Comparison of ENCODE assay signal across 7 mouse cellular contexts in genomic region chr9:107625351-107626128, GRCm38 (mm10). TPM values are rescaled to one million over a fixed set of nuclear protein-coding genes. Genes with fewer than 3 reads are reported as not detected.
A peak's percentile ranks its signal among the peaks of the same experiment; 100 is the strongest.
DNase-seq lines count a peak whose midpoint lies in the region; ATAC-seq and TF ChIP-seq lines count a peak whose summit lies in the region.

No protein-coding gene starts in this region.

- no peak overlapping the region for H3K9ac ChIP-seq in neural tube, embryonic 11.5 days (ENCODE audit: low read length)
- peak overlapping the region; percentile 43; the same call in 1 of the 2 replicates for H3K9ac ChIP-seq in forebrain, embryonic 12.5 days
- peak overlapping the region; percentile 35; the same call in 1 of the 2 replicates for H3K9ac ChIP-seq in limb, embryonic 13.5 days
- no peak overlapping the region for H3K9ac ChIP-seq in stomach, postnatal 0 days (ENCODE audit: low read length)

- peak overlapping the region; percentile 98; the same call in 1 of the 2 replicates for H3K27ac ChIP-seq in neural tube, embryonic 11.5 days (ENCODE audit: low read depth, low read length)
- H3K27ac ChIP-seq in forebrain, embryonic 12.5 days: peak overlapping the region; percentile 100
- no peak overlapping the region; the same call in 1 of the 2 replicates for H3K27ac ChIP-seq in limb, embryonic 13.5 days
- H3K27ac ChIP-seq in stomach, postnatal 0 days (replicated peaks): peak overlapping the region; percentile 82

- DNase-seq in neural tube, embryonic 11.5 days (ENCODE audit: low spot score): no peak
- no peak for DNase-seq in neural tube, embryonic 10.5 days (ENCODE audit: extremely low spot score, low spot score)
- no peak for DNase-seq in stomach, postnatal 0 days (ENCODE audit: low spot score)
- no peak for DNase-seq in retina, postnatal 1 day
- no peak for DNase-seq in frontal cortex, adult 2 months (ENCODE audit: extremely low spot score in 1 of 2, low spot score in 1 of 2)

- WGBS in neural tube, embryonic 11.5 days: 92% methylated on average over 12 of the region's 12 CpGs
- WGBS in forebrain, embryonic 12.5 days: 87% methylated on average over 12 of the region's 12 CpGs
- WGBS in limb, embryonic 13.5 days: 90% methylated on average over 12 of the region's 12 CpGs
- WGBS in stomach, postnatal 0 days: 90% methylated on average over 12 of the region's 12 CpGs

- ATAC-seq in neural tube, embryonic 11.5 days (ENCODE audit: insufficient read depth, low FRiP score, low TSS enrichment): no peak
- no peak for ATAC-seq in forebrain, embryonic 12.5 days (ENCODE audit: low FRiP score)
- no peak for ATAC-seq in limb, embryonic 13.5 days (ENCODE audit: low FRiP score, low read depth)
- no peak for ATAC-seq in stomach, postnatal 0 days (ENCODE audit: low FRiP score, low TSS enrichment)

- peaks cover 46% of the 10 kb centered on the region for H3K4me1 ChIP-seq in neural tube, embryonic 11.5 days (ENCODE audit: control insufficient read depth, insufficient read depth, low read length)
- H3K4me1 ChIP-seq in forebrain, embryonic 12.5 days: peaks cover 63% of the 10 kb centered on the region
- H3K4me1 ChIP-seq in limb, embryonic 13.5 days: peaks cover 51% of the 10 kb centered on the region
- H3K4me1 ChIP-seq in stomach, postnatal 0 days (replicated peaks; ENCODE audit: control insufficient read depth, insufficient read depth): peaks cover 18% of the 10 kb centered on the region

- no peak overlapping the region for H3K4me3 ChIP-seq in neural tube, embryonic 11.5 days (ENCODE audit: low read depth, low read length)
- H3K4me3 ChIP-seq in forebrain, embryonic 12.5 days (replicated peaks): no peak overlapping the region
- no peak overlapping the region for H3K4me3 ChIP-seq in limb, embryonic 13.5 days
- no peak overlapping the region for H3K4me3 ChIP-seq in stomach, postnatal 0 days (ENCODE audit: low read depth, low read length)

- peaks cover 4% of the 10 kb centered on the region for H3K36me3 ChIP-seq in neural tube, embryonic 11.5 days (ENCODE audit: control insufficient read depth, insufficient read depth, low read length)
- peaks cover 49% of the 10 kb centered on the region for H3K36me3 ChIP-seq in forebrain, embryonic 12.5 days (replicated peaks)
- H3K36me3 ChIP-seq in limb, embryonic 13.5 days: peaks cover 58% of the 10 kb centered on the region
- H3K36me3 ChIP-seq in stomach, postnatal 0 days (ENCODE audit: control insufficient read depth, insufficient read depth, low read length): peaks cover 5% of the 10 kb centered on the region; the same call in 1 of the 2 replicates

- no peak overlapping the region for H3K4me2 ChIP-seq in neural tube, embryonic 11.5 days (ENCODE audit: low read depth)
- 0 out of 2 replicates have a peak overlapping the region, but pooled peaks have one; percentile 99 for H3K4me2 ChIP-seq in forebrain, embryonic 12.5 days
- H3K4me2 ChIP-seq in limb, embryonic 13.5 days (replicated peaks): no peak overlapping the region
- H3K4me2 ChIP-seq in stomach, postnatal 0 days (replicated peaks; ENCODE audit: low read depth): no peak overlapping the region

- TF ChIP-seq EP300 in stomach, postnatal 0 days (optimal IDR thresholded peaks at IDR 0.05): no peak

- no peaks in the 10 kb centered on the region for H3K27me3 ChIP-seq in neural tube, embryonic 11.5 days (ENCODE audit: control insufficient read depth, insufficient read depth, low read length)
- no peaks in the 10 kb centered on the region for H3K27me3 ChIP-seq in forebrain, embryonic 12.5 days
- H3K27me3 ChIP-seq in limb, embryonic 13.5 days: no peaks in the 10 kb centered on the region
- H3K27me3 ChIP-seq in stomach, postnatal 0 days (ENCODE audit: control insufficient read depth, insufficient read depth, low read length): no peaks in the 10 kb centered on the region

- TF ChIP-seq CTCF in stomach, postnatal 0 days (IDR thresholded peaks at IDR 0.05; ENCODE audit: low read depth): peak; percentile 61

- no peaks in the 10 kb centered on the region for H3K9me3 ChIP-seq in neural tube, embryonic 11.5 days (ENCODE audit: control insufficient read depth, low read length)
- H3K9me3 ChIP-seq in forebrain, embryonic 12.5 days: no peaks in the 10 kb centered on the region
- H3K9me3 ChIP-seq in limb, embryonic 13.5 days: no peaks in the 10 kb centered on the region
- no peaks in the 10 kb centered on the region for H3K9me3 ChIP-seq in stomach, postnatal 0 days (ENCODE audit: control insufficient read depth, low read length)

RNA-seq across cellular contexts. Expression of gene Gnai2, which starts 9.6 kb away (rescaled TPM):
- 434 and 452 TPM in 2 replicates for polyA plus RNA-seq in neural tube, embryonic 11.5 days (2014; fragmentation: Nextera tagmentation; extraction: Ambion mirVana)
- 570 and 587 TPM in 2 replicates for polyA plus RNA-seq in forebrain, embryonic 12.5 days (2016; fragmentation: Nextera tagmentation; extraction: Ambion mirVana)
- polyA plus RNA-seq in limb, embryonic 13.5 days (2015; fragmentation: Nextera tagmentation; extraction: Ambion mirVana): 383 and 392 TPM in 2 replicates
- 189 and 195 TPM in 2 replicates for polyA plus RNA-seq in stomach, postnatal 0 days (2015; fragmentation: Nextera tagmentation; extraction: Ambion mirVana)
- 334 and 351 TPM in 2 replicates for polyA plus RNA-seq in frontal cortex, adult 2 months (2012; rRNA removed)

RNA-seq across cellular contexts. Expression of gene Sema3b, which starts 16.5 kb away (rescaled TPM):
- polyA plus RNA-seq in neural tube, embryonic 11.5 days (2014; fragmentation: Nextera tagmentation; extraction: Ambion mirVana): 2.6 and 3.0 TPM in 2 replicates
- 1.7 and 2.6 TPM in 2 replicates for polyA plus RNA-seq in forebrain, embryonic 12.5 days (2016; fragmentation: Nextera tagmentation; extraction: Ambion mirVana)
- 8.0 and 8.6 TPM in 2 replicates for polyA plus RNA-seq in limb, embryonic 13.5 days (2015; fragmentation: Nextera tagmentation; extraction: Ambion mirVana)
- polyA plus RNA-seq in stomach, postnatal 0 days (2015; fragmentation: Nextera tagmentation; extraction: Ambion mirVana): 16.3 and 19.1 TPM in 2 replicates
- 2.1 and 3.4 TPM in 2 replicates for polyA plus RNA-seq in frontal cortex, adult 2 months (2012; rRNA removed)

RNA-seq across cellular contexts. Expression of gene Ifrd2, which starts 38.1 kb away (rescaled TPM):
- 35.2 and 39.0 TPM in 2 replicates for polyA plus RNA-seq in neural tube, embryonic 11.5 days (2014; fragmentation: Nextera tagmentation; extraction: Ambion mirVana)
- 22.1 and 26.3 TPM in 2 replicates for polyA plus RNA-seq in forebrain, embryonic 12.5 days (2016; fragmentation: Nextera tagmentation; extraction: Ambion mirVana)
- 44.3 and 49.5 TPM in 2 replicates for polyA plus RNA-seq in limb, embryonic 13.5 days (2015; fragmentation: Nextera tagmentation; extraction: Ambion mirVana)
- polyA plus RNA-seq in stomach, postnatal 0 days (2015; fragmentation: Nextera tagmentation; extraction: Ambion mirVana): 35.5 and 42.7 TPM in 2 replicates
- polyA plus RNA-seq in frontal cortex, adult 2 months (2012; rRNA removed): 17.5 and 18.8 TPM in 2 replicates

RNA-seq across cellular contexts. Expression of gene Slc38a3, which starts 43.8 kb away (rescaled TPM):
- 6.8 and 7.2 TPM in 2 replicates for polyA plus RNA-seq in neural tube, embryonic 11.5 days (2014; fragmentation: Nextera tagmentation; extraction: Ambion mirVana)
- polyA plus RNA-seq in forebrain, embryonic 12.5 days (2016; fragmentation: Nextera tagmentation; extraction: Ambion mirVana): 8.5 and 10.6 TPM in 2 replicates
- polyA plus RNA-seq in limb, embryonic 13.5 days (2015; fragmentation: Nextera tagmentation; extraction: Ambion mirVana): 4.3 and 5.3 TPM in 2 replicates
- 0.95 and 1.1 TPM in 2 replicates for polyA plus RNA-seq in stomach, postnatal 0 days (2015; fragmentation: Nextera tagmentation; extraction: Ambion mirVana)
- polyA plus RNA-seq in frontal cortex, adult 2 months (2012; rRNA removed): 256 and 260 TPM in 2 replicates

RNA-seq across cellular contexts. Expression of gene Hyal3, which starts 44.9 kb away (rescaled TPM):
- polyA plus RNA-seq in neural tube, embryonic 11.5 days (2014; fragmentation: Nextera tagmentation; extraction: Ambion mirVana): 0.24 and 0.30 TPM in 2 replicates
- 0.80 and 1.2 TPM in 2 replicates for polyA plus RNA-seq in forebrain, embryonic 12.5 days (2016; fragmentation: Nextera tagmentation; extraction: Ambion mirVana)
- 1.5 and 1.7 TPM in 2 replicates for polyA plus RNA-seq in limb, embryonic 13.5 days (2015; fragmentation: Nextera tagmentation; extraction: Ambion mirVana)
- polyA plus RNA-seq in stomach, postnatal 0 days (2015; fragmentation: Nextera tagmentation; extraction: Ambion mirVana): 1.3 and 1.4 TPM in 2 replicates
- polyA plus RNA-seq in frontal cortex, adult 2 months (2012; rRNA removed): 0.69 and 0.74 TPM in 2 replicates

Comparison
In these comparisons a context has a peak if more than half of its experiments do, and no peak if none do; other contexts are left out.
1. H3K9ac ChIP-seq: peak in forebrain, embryonic 12.5 days (single experiment) and limb, embryonic 13.5 days (single experiment); none in neural tube, embryonic 11.5 days (single experiment) and stomach, postnatal 0 days (single experiment).